Mouse (Mus musculus) liver, embryonic 12.5 days (tissue): ENCODE measurements around the gene Nckap5l. TPM values are rescaled to one million over a fixed set of nuclear protein-coding genes. Genes with fewer than 3 reads are reported as not detected.

Experiments
- ATAC-seq: fragments of 200-750 bp; cut with Nextera tagmentation; 2 replicates; pipeline ENCODE4 v1.8.0; 2017; ENCODE audit warnings: moderate number of reproducible peaks, mild to moderate bottlenecking, moderate library complexity
- H3K27ac ChIP-seq: fragments of 300-500 bp; sonication (generic); 2 replicates; pipeline ENCODE4 v1.5.1; 2016; ENCODE audit warnings: mild to moderate bottlenecking
- H3K27me3 ChIP-seq: fragments of 300-500 bp; sonication (generic); replicated peaks from 2 replicates; pipeline ENCODE4 v1.6.1; 2016; ENCODE audit warnings: mild to moderate bottlenecking, moderate library complexity
- H3K36me3 ChIP-seq: fragments of 300-500 bp; sonication (generic); 2 replicates; pipeline ENCODE4 v1.6.1; 2016; ENCODE audit warnings: mild to moderate bottlenecking, moderate library complexity
- H3K4me1 ChIP-seq: fragments of 300-500 bp; sonication (generic); 2 replicates; pipeline ENCODE4 v1.6.1; 2016
- H3K4me2 ChIP-seq: fragments of 300-500 bp; sonication (generic); 2 replicates; pipeline ENCODE4 v1.6.1; 2016; ENCODE audit warnings: mild to moderate bottlenecking, moderate library complexity
- H3K4me3 ChIP-seq: fragments of 300-500 bp; sonication (generic); 2 replicates; pipeline ENCODE4 v1.5.1; 2016; ENCODE audit warnings: mild to moderate bottlenecking, moderate library complexity
- H3K9ac ChIP-seq: fragments of 300-500 bp; sonication (generic); 2 replicates; pipeline ENCODE4 v1.6.1; 2016; ENCODE audit warnings: mild to moderate bottlenecking, moderate library complexity
- H3K9me3 ChIP-seq: fragments of 300-500 bp; sonication (generic); replicated peaks from 2 replicates; pipeline ENCODE4 v1.6.1; 2016; ENCODE audit warnings: mild to moderate bottlenecking, moderate library complexity
- WGBS: fragments of 180-500 bp; shearing (Covaris S2); methylation state at CpG from one replicate; pipeline ENCODE4 v1.1.7; 2016; ENCODE audit not compliant: insufficient replicate concordance; 5-methylcytosine and 5-hydroxymethylcytosine counted together
- polyA plus RNA-seq: library from polyadenylated mRNA; unstranded; fragments of >200 nt; fragmentation: Nextera tagmentation; extraction: Ambion mirVana; gene quantifications from 2 replicates; pipeline ENCODE4 v1.2.1, GENCODE M21; 2016

The Nckap5l gene
- polyA plus RNA-seq, 1 experiment from 2014 or later = 2.3 TPM

DNA sequence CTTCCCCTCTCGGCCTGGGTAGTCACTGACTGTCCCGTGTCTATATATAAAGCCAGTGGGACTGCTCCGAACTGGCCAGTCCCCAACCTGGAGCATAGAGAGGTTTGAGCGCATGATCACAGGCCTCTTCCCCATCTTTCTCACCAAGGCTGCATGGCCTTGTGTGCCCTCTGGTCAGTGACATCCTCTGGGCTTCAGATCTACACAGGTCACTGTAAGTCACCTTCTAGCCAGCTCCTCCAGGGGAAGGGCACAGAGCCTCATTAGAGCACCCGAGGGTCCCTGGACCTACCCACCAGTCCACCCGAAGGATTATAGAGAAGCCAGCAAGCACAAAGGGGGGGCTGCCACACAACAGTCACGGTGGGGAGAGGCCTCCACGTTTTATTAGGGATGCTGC lies 35.9 kb downstream of the Nckap5l start:
- Histone ChIP-seq H3K27me3 (no peaks in the 10 kb centered on the region), H3K9ac (no peak overlapping the region), H3K4me1 (peaks cover 29% of the 10 kb centered on the region), H3K9me3 (no peaks in the 10 kb centered on the region), H3K36me3 (peaks cover 21% of the 10 kb centered on the region), H3K4me2 (no peak overlapping the region), H3K4me3 (no peak overlapping the region), H3K27ac (no peak overlapping the region)
- WGBS = 65% methylated on average over 8 of the region's 8 CpGs
- ATAC-seq = no peak

DNA sequence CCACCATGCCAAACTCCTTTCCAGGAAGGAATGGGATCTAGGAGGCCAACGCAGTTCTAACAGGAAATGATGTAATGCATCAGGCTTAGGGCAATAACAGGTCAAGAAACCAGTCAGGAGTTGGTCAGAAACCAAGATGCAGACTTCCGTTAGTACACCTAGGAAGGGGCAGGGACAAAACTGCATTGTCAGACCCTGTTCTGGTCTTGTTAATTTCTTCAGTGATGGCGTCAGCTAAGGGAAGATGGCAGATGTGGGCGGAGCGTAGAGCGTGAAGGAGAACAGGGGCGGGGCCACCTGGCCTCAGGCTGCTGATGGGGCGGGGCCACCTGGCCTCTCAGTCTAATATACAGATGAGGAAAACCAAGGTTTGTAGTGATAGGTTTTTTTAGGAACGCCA lies 36.4 kb downstream of the Nckap5l start:
- H3K27me3 ChIP-seq = no peaks in the 10 kb centered on the region
- WGBS = 50% methylated on average over 9 of the region's 9 CpGs
- H3K9me3 ChIP-seq = no peaks in the 10 kb centered on the region
- H3K4me1 ChIP-seq = peaks cover 33% of the 10 kb centered on the region
- H3K36me3 ChIP-seq = peaks cover 18% of the 10 kb centered on the region
- peak; percentile 28; the same call in 1 of the 2 replicates for ATAC-seq
- H3K9ac ChIP-seq = no peak overlapping the region
- peak overlapping the region; percentile 48 for H3K4me2 ChIP-seq
- H3K27ac ChIP-seq = peak overlapping the region; percentile 69
- H3K4me3 ChIP-seq = no peak overlapping the region

DNA sequence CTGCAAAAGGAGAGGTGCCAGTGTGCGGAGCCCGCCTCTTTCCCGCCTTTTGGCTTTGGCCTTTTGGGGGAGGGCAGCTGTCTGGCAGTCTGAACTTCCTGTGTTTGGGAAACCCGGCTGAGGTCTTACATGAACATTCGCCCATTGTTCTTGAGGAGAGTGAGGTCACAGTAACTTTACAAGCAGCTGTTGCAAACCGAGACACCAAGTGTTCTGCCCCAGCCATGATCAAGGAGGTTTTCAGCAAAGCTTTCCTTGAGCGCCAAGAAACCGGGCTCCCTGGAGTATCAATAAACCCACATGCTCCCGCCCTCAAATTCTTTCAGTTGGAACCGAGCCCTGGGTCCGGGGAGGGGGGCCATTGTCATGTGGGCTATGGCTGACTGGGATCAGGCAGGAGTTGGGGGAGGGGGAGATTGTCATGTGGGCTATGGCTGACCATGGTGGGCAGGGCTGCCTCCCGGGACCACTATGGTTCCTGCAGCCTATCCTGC lies 37.0 kb downstream of the Nckap5l start:
- Histone ChIP-seq H3K4me2 (peak overlapping the region; percentile 48), H3K27me3 (no peaks in the 10 kb centered on the region), H3K27ac (peak overlapping the region; percentile 69), H3K36me3 (peaks cover 14% of the 10 kb centered on the region; the same call in 1 of the 2 replicates), H3K4me3 (peak overlapping the region; percentile 16), H3K9me3 (no peaks in the 10 kb centered on the region), H3K9ac (no peak overlapping the region), H3K4me1 (peaks cover 36% of the 10 kb centered on the region)
- no peak for ATAC-seq
- WGBS = 14% methylated on average over 12 of the region's 12 CpGs

DNA sequence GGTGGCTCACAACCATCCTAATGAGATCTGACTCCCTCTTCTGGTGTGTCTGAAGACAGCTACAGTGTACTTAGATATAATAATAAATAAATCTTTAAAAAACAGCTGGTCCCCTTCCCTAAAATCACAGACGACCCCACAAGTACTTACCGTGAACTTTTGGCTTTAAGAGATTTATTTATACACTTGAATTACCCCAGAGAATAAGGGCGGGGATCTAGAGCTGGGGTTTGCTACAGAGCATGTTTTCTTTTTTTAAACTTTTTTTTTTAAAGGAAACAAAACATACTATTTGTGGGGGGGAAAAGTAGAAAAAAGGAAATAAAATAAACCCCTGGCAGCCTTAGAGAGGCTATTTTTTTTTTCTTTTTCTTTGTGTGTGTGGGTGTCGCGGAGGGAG lies 37.4 kb downstream of the Nckap5l start:
- Histone ChIP-seq H3K9ac (no peak overlapping the region), H3K4me2 (peak overlapping the region; percentile 48), H3K27me3 (no peaks in the 10 kb centered on the region), H3K9me3 (no peaks in the 10 kb centered on the region), H3K4me3 (peak overlapping the region; percentile 16; the same call in 1 of the 2 replicates), H3K36me3 (peaks cover 14% of the 10 kb centered on the region; the same call in 1 of the 2 replicates), H3K4me1 (peaks cover 36% of the 10 kb centered on the region), H3K27ac (peak overlapping the region; percentile 69; the same call in 1 of the 2 replicates)
- WGBS = 39% methylated on average over 5 of the region's 5 CpGs
- no peak for ATAC-seq

DNA sequence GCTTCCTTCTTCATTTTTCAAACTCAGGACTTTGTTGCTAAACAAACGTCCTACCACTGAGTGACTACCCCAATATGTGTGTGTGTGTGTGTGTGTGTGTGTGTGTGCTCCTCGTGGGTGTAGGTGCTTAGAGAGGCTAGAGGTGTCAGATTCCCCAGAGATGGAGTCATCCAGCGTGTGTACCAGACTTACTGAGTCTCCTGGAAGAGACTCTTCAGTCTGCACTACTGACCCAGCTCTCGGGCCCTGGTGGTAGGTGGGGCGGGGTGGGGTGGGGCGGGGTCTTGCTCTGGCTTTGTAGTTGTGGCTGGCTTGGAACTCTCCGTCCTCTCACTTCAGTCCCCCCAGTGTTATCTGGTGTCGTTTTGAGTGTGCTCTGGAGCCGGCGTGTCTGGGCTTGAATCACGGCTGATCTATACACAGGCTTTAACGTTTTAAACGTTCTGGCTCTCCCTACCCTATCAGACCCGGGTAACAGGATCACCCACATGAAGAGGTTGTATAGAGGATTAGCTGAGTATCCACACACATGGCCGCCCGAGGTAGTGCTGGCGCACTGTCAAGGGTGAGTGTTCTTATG lies 39.8 kb downstream of the Nckap5l start:
- Histone ChIP-seq H3K36me3 (peaks cover 3% of the 10 kb centered on the region; the same call in 1 of the 2 replicates), H3K27me3 (no peaks in the 10 kb centered on the region), H3K27ac (no peak overlapping the region), H3K4me1 (peaks cover 36% of the 10 kb centered on the region), H3K4me3 (no peak overlapping the region), H3K9me3 (no peaks in the 10 kb centered on the region), H3K9ac (no peak overlapping the region), H3K4me2 (no peak overlapping the region)
- whole genome bisulfite sequencing = 26% methylated on average over 17 of the region's 17 CpGs
- no peak for ATAC-seq

DNA sequence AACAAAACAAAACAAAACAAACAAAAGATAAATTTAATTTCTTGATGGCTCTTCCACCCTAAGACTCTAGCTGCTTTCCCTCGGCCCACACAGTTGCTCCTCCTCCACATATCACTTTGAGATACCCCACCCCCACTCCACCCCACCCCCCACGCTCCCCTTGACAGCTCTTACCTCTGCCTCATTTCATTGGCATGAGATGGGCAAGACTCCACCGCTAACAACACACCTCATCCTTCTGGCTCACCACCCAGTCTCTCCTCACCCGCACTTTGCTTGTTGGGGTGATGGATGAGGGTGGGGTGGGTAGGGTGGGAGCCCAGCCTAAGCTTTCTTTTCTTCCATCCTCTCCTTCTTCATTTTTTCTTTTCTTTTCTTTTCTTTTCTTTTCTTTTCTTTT lies 40.6 kb downstream of the Nckap5l start:
- Histone ChIP-seq H3K27ac (no peak overlapping the region), H3K27me3 (no peaks in the 10 kb centered on the region), H3K4me3 (no peak overlapping the region), H3K4me2 (peak overlapping the region; percentile 52), H3K9ac (no peak overlapping the region), H3K9me3 (no peaks in the 10 kb centered on the region), H3K36me3 (no peaks in the 10 kb centered on the region), H3K4me1 (peaks cover 36% of the 10 kb centered on the region)
- no peak for ATAC-seq
- WGBS = 27% methylated on average over 4 of the region's 4 CpGs

DNA sequence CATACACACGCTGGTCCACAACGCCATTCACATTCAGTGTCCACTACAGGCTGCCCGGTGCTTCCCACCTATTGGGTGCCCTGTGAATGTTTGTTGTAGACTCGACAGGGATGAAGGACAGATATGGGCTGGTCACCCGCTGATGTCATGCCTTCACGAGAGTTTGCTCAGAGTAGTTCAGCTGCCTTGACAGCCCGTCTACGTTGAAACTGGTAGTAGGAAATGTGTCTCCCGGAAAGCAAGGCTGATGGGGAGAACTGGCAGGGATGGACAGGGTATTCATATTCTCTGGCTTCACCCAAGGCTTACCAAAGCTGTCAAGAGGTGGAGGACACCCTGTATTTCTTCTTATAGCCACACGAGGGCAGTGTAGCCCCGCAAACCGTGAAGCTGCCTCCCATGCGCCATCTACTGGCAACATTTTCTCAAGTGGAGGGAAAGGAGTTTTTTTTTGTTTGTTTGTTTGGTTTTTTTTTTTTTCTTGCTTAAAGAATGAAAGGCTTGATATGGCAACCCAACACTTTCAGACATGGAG lies 41.1 kb downstream of the Nckap5l start:
- H3K27ac ChIP-seq = no peak overlapping the region
- H3K9ac ChIP-seq = no peak overlapping the region
- no peak overlapping the region for H3K4me3 ChIP-seq
- peak; percentile 43; the same call in 1 of the 2 replicates for ATAC-seq
- peak overlapping the region; percentile 52 for H3K4me2 ChIP-seq
- no peaks in the 10 kb centered on the region for H3K9me3 ChIP-seq
- H3K36me3 ChIP-seq = no peaks in the 10 kb centered on the region
- WGBS = 10% methylated on average over 13 of the region's 13 CpGs
- peaks cover 36% of the 10 kb centered on the region for H3K4me1 ChIP-seq
- H3K27me3 ChIP-seq = no peaks in the 10 kb centered on the region

DNA sequence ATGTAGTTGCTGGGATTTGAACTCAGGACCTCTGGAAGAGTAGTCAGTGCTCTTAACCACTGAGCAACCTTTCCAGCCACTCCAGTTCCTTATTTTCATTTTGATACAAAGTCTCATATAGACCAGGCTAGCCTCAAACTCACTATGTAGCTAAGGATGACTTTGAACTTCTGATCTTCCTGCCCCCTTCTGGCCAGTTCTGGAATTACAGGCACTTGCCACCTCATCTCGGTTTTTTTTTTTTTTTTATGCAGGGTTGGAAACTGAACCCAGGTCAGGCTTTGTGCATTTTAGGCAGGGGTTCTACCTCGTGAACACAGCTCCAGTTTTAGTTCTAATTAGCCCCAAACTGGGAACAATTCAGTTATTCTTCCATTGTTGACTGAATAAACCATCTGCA lies 41.8 kb downstream of the Nckap5l start:
- H3K9me3 ChIP-seq = no peaks in the 10 kb centered on the region
- ATAC-seq = no peak
- H3K36me3 ChIP-seq = no peaks in the 10 kb centered on the region
- H3K4me2 ChIP-seq = peak overlapping the region; percentile 52
- no peak overlapping the region for H3K9ac ChIP-seq
- H3K27ac ChIP-seq = no peak overlapping the region
- WGBS = 5% methylated on average over 2 of the region's 2 CpGs
- no peaks in the 10 kb centered on the region for H3K27me3 ChIP-seq
- H3K4me3 ChIP-seq = no peak overlapping the region
- peaks cover 30% of the 10 kb centered on the region for H3K4me1 ChIP-seq

DNA sequence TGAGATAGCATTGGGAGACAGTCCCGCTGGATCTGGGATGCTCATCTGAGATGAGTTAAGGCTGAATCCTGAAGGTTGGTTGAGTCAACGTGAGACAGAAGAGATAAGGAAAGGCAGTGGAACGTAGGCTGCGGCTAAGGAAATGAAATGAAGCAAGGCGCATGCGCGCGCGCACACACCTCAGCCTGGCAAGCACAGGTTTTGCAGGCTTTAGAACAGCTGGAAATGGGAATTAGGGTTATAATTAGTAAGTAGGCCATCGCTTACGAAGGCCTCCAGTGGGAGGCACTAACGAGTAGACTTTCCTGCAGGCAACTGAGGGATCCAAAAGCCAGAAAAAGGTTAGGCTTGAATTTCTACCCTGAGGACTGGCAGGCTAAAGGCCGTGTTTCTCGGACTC lies 45.8 kb downstream of the Nckap5l start:
- H3K9me3 ChIP-seq = no peaks in the 10 kb centered on the region
- 58% methylated on average over 14 of the region's 14 CpGs for WGBS
- no peak overlapping the region for H3K27ac ChIP-seq
- no peak overlapping the region for H3K4me3 ChIP-seq
- H3K9ac ChIP-seq = no peak overlapping the region
- peaks cover 12% of the 10 kb centered on the region for H3K4me1 ChIP-seq
- no peak overlapping the region for H3K4me2 ChIP-seq
- no peak for ATAC-seq
- H3K27me3 ChIP-seq = no peaks in the 10 kb centered on the region
- H3K36me3 ChIP-seq = peaks cover 37% of the 10 kb centered on the region

DNA sequence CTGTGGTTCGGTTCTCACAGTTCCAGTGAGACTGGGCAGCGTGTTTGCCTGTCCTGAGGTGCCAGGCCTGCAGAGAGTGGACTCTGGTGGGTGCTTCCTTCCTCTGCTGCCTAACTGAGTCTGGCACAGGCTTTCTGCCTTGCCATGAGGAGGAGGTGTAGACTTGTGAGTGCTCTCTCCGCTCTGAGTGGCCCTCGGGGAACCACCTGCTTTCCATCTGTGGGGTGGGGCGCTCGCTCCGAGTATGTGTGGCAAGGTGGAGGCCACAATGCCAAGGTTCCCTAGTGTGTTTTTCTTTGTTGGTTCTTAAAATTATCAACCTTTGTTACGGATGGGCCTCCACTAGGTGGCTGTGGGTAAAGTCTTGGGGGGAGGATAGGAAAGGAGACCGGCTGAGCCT lies 48.7 kb downstream of the Nckap5l start:
- 88% methylated on average over 9 of the region's 9 CpGs for WGBS
- Histone ChIP-seq H3K27ac (no peak overlapping the region), H3K36me3 (peaks cover 66% of the 10 kb centered on the region), H3K9ac (no peak overlapping the region), H3K4me2 (no peak overlapping the region), H3K27me3 (no peaks in the 10 kb centered on the region), H3K4me1 (peaks cover 5% of the 10 kb centered on the region; the same call in 1 of the 2 replicates), H3K4me3 (no peak overlapping the region), H3K9me3 (no peaks in the 10 kb centered on the region)
- no peak for ATAC-seq

DNA sequence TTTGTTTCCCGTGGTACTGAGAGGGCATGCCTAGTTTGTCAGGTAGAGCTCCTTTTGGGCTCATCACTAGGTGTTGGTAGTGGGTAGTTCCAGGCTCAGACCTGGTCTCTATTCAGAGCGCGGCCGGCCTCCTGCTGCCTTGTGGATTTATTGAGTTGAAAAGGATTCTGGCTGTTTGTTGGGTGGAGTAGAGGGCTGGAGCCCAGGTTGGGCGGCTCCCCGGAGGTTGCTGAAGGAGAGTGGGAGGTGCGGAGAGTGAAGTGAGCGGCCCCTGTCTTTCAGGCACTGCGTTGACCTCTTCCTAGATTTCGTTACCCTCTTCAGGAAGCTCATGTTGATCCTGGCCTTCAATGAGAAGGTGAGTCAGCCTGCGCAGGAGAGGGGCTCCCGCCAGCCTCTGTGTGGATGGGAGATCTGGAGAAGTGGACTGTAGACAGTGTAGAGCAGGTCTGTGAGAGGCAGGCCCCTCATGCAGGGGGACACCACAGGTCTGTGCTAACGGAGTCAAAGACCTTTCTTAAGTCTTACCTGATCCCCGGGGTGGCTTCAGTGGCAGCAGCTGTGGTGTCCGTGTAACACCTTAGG lies 50.5 kb downstream of the Nckap5l start:
- no peaks in the 10 kb centered on the region for H3K27me3 ChIP-seq
- H3K9me3 ChIP-seq = no peaks in the 10 kb centered on the region
- H3K4me2 ChIP-seq = no peak overlapping the region
- no peak overlapping the region for H3K4me3 ChIP-seq
- no peak overlapping the region for H3K9ac ChIP-seq
- H3K27ac ChIP-seq = no peak overlapping the region
- H3K4me1 ChIP-seq = peaks cover 20% of the 10 kb centered on the region
- peaks cover 84% of the 10 kb centered on the region for H3K36me3 ChIP-seq
- WGBS = 89% methylated on average over 15 of the region's 15 CpGs
- no peak for ATAC-seq

DNA sequence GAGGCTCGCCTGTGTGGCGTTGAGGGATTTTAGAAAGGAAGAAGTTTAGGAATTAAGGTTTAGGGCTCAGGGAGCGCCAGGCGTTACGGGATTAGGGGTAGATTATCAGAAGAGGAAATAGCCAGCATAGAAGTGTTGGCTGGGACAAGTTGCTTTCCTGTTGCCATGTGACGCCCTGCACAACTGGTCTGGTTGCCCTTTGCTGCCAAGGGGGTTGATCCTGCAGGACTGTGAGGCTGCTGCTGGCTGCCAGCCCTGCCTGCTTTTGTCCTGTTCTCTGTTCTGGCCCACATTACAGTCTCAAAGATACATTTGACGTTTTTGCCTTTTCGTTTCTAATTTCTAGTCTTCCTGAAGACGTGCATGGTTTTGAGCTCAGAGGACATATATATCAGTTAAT lies 52.4 kb downstream of the Nckap5l start:
- no peaks in the 10 kb centered on the region for H3K27me3 ChIP-seq
- 86% methylated on average over 9 of the region's 9 CpGs for WGBS
- ATAC-seq = no peak
- H3K36me3 ChIP-seq = peaks cover 95% of the 10 kb centered on the region
- H3K27ac ChIP-seq = no peak overlapping the region
- H3K9me3 ChIP-seq = no peaks in the 10 kb centered on the region
- H3K4me1 ChIP-seq = peaks cover 26% of the 10 kb centered on the region
- no peak overlapping the region for H3K9ac ChIP-seq
- H3K4me2 ChIP-seq = no peak overlapping the region
- no peak overlapping the region for H3K4me3 ChIP-seq
